Mouse (Mus musculus): Measurements from ENCODE around the gene Agap3.

Gene Agap3

GRCm38 (mm10) chr5:24521366-24521765 lies 69.4 kb downstream of the Agap3 start:
- in situ Hi-C loops (cut with MboI, MseI): no loop called here

GRCm38 (mm10) chr5:24523806-24524205 lies 71.8 kb downstream of the Agap3 start:
- in situ Hi-C loops (cut with MboI, MseI): no loop called here

DNA sequence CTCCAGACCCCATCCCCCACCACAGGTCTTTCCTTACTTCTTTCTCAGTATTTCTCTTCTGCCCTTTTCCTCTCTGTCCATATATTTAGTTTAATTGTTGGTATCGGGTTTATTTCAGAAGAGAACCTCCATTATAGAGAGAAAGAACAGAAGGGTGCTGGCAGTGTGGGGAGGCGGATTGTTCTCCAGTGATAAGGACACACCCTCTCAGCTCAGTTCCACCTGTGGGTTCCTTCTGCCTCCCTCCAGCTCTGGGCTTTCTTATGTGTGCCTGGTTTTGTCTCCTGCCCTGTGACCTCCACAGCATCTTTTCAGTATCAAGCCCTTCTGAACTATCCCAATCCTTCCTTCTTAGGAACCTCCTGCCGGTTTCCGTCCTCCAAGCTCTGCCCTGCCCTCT lies 72.5 kb downstream of the Agap3 start:
- in situ Hi-C loops (cut with MboI, MseI): no loop called here

GRCm38 (mm10) chr5:24525360-24526189 lies 73.6 kb downstream of the Agap3 start:
- in situ Hi-C loops (cut with MboI, MseI): no loop called here

GRCm38 (mm10) chr5:24526190-24526888 lies 74.4 kb downstream of the Agap3 start:
- in situ Hi-C loops (cut with MboI, MseI): no loop called here

- in situ Hi-C loops (cut with MboI, MseI): no loop called here
Measured at GRCm38 (mm10) chr5:24526889-24527230, 74.9 kb downstream of the Agap3 start, which contains the start of gene Gbx1. TSS of gene Gbx1 (minus strand) at chr5:24527202.

GRCm38 (mm10) chr5:24527780-24528179 lies 75.8 kb downstream of the Agap3 start:
- in situ Hi-C loops (cut with MboI, MseI): no loop called here

DNA sequence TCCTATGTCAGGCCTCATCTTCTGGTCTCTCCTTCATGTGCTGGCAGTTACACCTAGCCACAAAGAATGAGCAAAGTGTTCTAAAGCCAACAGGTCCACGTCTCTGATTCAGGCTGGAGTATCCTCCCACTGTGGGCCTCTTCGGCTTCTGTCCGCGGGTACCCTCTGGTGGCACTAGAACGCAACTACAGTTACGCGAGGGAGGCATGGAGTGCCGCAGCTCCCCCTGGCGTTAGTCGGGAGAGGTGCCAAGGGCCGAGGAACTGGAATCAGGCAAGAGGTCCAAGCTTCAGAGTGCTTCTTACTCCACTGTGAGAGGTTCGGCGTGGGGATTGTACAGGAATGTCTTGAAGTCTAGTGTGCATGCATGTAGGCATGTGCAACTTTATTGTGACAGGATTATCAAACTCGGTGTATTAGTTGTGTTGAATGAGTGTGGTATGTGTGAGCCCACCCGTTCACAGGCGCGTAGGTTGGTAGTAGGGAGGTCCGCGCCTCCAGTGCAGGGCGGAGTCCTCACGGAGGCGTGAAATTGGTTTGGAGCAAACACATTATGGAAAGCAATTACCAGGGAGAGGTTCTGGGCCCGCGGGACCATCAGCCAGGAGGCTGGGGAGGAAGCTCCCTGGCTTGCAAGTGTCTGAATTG lies 78.2 kb downstream of the Agap3 start:
- in situ Hi-C loops (cut with MboI, MseI): no loop called here

DNA sequence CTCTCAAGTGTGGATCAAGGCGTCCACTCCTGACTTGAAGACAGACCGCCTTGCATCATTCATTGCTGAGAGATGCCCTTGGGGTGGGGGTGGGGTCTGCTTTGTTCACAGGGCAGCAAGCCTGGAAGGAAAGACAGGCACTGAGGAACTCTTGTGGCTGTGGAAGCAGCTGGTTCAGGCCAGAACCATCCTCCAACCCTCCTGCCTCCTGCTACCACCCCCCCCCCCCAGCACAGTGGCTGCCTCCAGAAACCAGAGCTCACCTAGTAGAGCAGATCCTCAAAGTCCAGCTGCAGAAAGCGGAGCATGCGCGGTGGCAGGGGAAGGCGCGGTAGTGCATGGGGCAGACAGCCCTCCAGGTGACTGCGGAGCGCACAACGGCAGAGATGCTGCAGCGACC lies 81.4 kb downstream of the Agap3 start:
- in situ Hi-C loops (cut with MboI, MseI): no loop called here

DNA sequence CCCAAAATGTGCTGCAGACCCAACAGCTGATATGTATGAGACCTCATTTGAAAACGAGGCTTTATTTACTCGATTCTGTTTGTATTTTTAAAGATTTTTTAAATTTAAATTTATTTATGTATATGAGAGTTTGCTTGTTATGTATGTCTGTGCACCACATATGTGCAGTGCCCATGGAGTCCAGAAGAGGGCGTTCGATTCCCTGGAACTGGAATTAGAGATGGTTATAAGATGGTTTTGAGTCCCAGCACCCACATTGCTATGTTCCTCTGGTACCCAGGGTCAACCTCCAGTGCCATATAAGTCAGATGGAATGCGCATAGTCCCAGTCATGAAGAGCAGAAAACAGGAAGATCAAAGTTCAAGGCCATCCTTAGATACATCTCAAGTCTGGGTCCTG lies 82.3 kb downstream of the Agap3 start:
- in situ Hi-C loops (cut with MboI, MseI): no loop called here

- in situ Hi-C loops (cut with MboI, MseI): no loop called here
Measured at GRCm38 (mm10) chr5:24535731-24536130, 83.8 kb downstream of the Agap3 start.

DNA sequence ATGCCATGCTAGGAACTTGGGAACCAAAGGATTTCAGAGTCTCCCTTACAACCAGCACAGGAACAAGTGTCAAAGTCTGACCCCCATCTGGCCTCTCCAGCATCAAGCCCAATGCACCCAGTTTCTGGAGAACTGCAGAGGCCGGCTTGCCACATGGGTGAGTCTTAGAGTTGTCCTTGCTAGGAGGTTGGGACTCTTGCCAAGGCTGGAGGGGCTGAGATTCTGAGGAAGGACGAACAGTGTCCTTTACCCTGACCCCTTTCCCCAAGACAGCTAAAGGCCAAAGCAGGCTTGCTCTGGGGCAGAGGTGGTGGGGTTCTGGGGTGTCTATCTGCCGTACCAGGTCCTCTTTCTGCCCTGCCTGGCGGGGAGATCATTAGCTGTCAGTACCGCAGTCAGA lies 84.5 kb downstream of the Agap3 start:
- in situ Hi-C loops (cut with MboI, MseI): no loop called here

GRCm38 (mm10) chr5:24537618-24538017 lies 85.6 kb downstream of the Agap3 start:
- in situ Hi-C loops (cut with MboI, MseI): no loop called here

DNA sequence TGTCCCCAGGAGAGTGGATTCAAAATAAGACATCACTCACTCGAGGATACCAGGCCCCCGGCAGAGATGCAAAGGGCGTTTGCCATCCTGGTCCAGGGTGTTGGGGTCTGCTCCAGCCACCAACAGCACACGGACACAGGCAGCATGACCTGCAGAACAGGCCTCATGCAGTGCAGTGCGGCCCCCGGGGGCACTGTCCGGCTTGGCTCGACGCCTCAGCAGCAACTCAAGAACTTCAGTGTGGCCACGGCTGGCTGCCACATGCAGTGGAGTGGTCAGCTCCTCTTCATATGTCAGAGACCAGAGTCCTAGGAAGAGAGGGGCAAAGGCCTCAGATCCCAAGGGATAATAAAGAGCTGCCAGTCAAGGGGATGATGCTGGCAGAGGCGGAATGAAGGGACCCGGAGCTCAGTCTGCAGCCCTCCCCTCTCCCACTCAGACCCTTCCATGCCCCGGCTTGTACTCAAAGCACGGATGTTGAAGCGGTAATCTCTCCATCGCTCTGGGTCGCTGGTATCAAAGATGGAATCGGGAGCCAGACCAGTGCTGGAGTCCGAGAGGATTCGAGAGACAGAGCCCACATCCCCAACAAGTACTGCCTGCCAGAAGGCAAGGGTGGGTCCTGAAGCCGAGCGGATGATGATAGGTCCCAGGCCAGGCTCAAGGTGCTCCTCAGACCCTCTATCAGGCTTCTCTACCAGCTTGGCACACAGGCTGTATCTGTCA lies 87.8 kb downstream of the Agap3 start:
- in situ Hi-C loops (cut with MboI, MseI): no loop called here

GRCm38 (mm10) chr5:24540387-24541143 lies 88.6 kb downstream of the Agap3 start, which contains the start of gene Asb10:
TSS of gene Asb10 (minus strand) at chr5:24540978.
- in situ Hi-C loops (cut with MboI, MseI): no loop called here

DNA sequence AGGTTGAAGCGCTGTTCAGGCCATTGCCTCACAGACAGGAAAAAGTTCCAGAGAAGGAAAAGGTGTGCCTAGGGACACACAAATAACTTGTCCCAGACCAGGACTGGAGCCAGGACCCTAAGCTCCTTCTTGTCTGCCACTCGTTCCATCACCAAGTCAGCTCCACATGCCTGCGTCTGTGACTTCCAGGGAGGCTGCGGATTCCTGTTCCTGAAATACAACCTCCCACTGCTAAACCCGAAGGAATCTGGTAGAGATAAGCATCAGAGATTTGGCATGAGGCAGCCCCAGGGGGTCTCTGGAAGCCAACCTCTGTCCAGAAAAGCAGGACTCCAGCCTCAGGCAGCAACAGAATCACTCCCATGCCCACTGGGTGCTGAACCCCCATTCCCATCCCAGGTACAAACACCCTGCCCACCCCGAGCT lies 89.2 kb downstream of the Agap3 start:
- in situ Hi-C loops (cut with MboI, MseI): no loop called here

GRCm38 (mm10) chr5:24542643-24543042 lies 90.7 kb downstream of the Agap3 start:
- in situ Hi-C loops (cut with MboI, MseI): no loop called here

DNA sequence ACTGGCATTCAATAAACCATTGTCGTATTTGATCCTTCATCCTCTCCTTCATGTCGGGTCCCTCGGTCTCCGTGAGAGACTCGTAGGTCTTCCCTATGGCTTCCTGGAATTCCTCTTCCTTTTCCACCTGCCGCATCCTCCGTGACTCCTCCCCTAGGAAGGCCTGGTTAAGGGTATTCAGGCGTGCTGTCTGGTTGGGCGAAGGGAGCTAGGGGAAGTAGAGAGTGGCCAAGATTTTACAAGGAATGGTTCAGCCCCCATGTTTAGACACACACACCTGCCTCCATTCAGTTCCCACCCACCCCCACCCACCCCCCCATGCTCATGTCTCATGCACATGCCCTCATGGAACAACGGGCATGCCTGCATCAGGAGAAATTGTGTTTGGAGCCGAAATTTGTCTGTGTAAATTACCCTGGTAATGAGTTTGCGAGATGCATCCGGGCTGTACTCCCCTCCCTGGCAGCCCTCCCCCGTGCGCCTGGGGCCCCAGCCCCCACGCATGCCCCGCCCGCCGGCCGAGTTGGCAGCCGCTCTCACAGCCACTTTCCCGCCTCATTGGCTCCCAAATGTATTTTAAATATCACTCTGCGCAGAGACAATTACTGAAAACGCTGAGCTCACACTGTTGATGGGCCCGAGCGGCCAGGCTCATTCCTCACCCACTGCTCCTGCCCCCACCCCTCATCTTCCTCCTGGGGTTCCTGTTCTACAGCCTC lies 98.8 kb downstream of the Agap3 start:
- in situ Hi-C loops (cut with MboI, MseI): no loop called here

GRCm38 (mm10) chr5:24551317-24551688 lies 99.3 kb downstream of the Agap3 start:
- in situ Hi-C loops (cut with MboI, MseI): no loop called here

All from T-helper 2 cell (primary cell).